Mouse (Mus musculus) intestine, embryonic 15.5 days (tissue): Measurements from ENCODE around the gene Poc1a. TPM values are rescaled to one million over a fixed set of nuclear protein-coding genes. Genes with fewer than 3 reads are reported as not detected.

ENCODE experiments used
- ATAC-seq: fragments of 200-750 bp; cut with Nextera tagmentation; 2 replicates; pipeline ENCODE4 v1.8.0; 2017; ENCODE audit warnings: moderate TSS enrichment, moderate library complexity
- H3K27ac ChIP-seq: fragments of 300-500 bp; sonication (generic); 2 replicates; pipeline ENCODE4 v1.5.1; 2015; ENCODE audit warnings: mild to moderate bottlenecking, inconsistent platforms
- H3K27me3 ChIP-seq: fragments of 300-500 bp; sonication (generic); replicated peaks from 2 replicates; pipeline ENCODE4 v1.6.1; 2015; ENCODE audit warnings: inconsistent platforms
- H3K36me3 ChIP-seq: fragments of 300-500 bp; sonication (generic); 2 replicates; pipeline ENCODE4 v1.6.1; 2015; ENCODE audit warnings: inconsistent platforms
- H3K4me1 ChIP-seq: fragments of 300-500 bp; sonication (generic); replicated peaks from 2 replicates; pipeline ENCODE4 v1.6.1; 2015; ENCODE audit warnings: inconsistent platforms
- H3K4me2 ChIP-seq: fragments of 300-500 bp; sonication (generic); replicated peaks from 2 replicates; pipeline ENCODE4 v1.6.1; 2015; ENCODE audit warnings: mild to moderate bottlenecking, inconsistent platforms
- H3K4me3 ChIP-seq: fragments of 300-500 bp; sonication (generic); replicated peaks from 2 replicates; pipeline ENCODE4 v1.5.1; 2015; ENCODE audit warnings: inconsistent platforms
- H3K9ac ChIP-seq: fragments of 300-500 bp; sonication (generic); 2 replicates; pipeline ENCODE4 v1.6.1; 2015; ENCODE audit warnings: inconsistent platforms
- H3K9me3 ChIP-seq: fragments of 300-500 bp; sonication (generic); 2 replicates; pipeline ENCODE4 v1.6.1; 2016; ENCODE audit warnings: inconsistent platforms
- WGBS: fragments of 180-500 bp; shearing (Covaris S2); methylation state at CpG from one replicate; pipeline ENCODE4 v1.1.7; 2015; 5-methylcytosine and 5-hydroxymethylcytosine counted together
- polyA plus RNA-seq: library from polyadenylated mRNA; unstranded; fragments of >200 nt; fragmentation: Nextera tagmentation; extraction: Ambion mirVana; gene quantifications from 2 replicates; pipeline ENCODE4 v1.2.1, GENCODE M21; 2015

The Poc1a gene
- polyA plus RNA-seq, 1 experiment from 2014 or later: 25.9 TPM

DNA sequence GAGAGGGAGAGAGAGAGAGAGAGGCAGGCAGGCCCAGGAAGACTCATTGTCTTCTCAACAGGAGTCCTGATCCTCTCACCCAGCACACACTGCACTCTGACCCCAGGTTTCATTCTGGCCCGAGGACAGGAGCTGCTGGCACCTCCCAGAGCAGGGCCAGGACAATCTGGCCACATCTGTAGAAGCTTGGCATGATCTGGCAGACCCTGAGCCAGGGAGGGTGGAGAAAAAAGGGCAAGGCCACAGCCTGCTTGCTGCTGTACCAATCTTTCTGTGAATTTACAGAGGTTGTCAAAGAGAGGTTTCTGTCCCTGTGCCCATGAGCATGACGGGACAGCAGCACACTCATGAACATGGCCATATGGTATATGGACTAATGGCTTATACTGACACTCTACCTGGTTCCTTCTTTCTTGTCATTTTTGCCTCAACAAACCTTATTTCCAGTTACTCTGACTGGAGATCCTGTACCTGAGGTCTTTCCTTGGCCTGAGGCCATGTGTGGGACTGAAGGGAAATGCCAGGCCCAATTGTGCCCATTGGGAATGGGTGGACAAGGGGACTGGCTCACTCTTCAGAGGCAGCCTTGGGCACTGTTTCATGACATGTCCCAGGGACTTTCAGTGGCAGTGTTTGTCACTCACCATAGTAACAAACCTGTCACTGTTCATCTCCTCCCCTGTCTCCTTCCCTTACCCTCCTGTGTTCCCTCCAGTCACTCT is 13.8 kb upstream of the Poc1a start:
- no peaks in the 10 kb centered on the region for H3K27me3 ChIP-seq
- H3K9ac ChIP-seq: no peak overlapping the region
- H3K9me3 ChIP-seq: no peaks in the 10 kb centered on the region
- ATAC-seq: no peak
- no peak overlapping the region for H3K27ac ChIP-seq
- peaks cover 23% of the 10 kb centered on the region for H3K4me1 ChIP-seq
- WGBS: 59% methylated on average over 2 of the region's 2 CpGs
- H3K4me3 ChIP-seq: no peak overlapping the region
- H3K36me3 ChIP-seq: no peaks in the 10 kb centered on the region
- no peak overlapping the region for H3K4me2 ChIP-seq

DNA sequence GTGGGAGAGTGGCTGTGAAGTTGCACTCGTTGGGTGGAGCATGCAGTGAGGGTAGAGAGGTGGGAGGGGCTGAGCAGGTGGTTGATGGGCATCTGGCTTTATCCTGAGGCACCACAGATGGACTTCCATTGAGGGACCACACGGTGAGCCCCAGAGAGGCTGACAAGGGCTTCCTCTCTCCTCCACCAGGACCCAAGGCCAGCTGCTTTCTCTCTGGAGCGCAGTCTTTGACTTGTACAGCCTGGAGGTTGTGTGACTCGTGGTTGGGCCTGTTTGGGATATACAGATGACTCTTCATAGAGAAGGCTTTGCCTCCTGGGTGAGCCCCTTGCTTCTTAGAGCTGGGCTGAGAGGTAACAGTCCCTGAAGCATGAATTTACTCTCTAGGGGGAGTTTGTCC is 12.4 kb upstream of the Poc1a start:
- WGBS: 48% methylated on average over 4 of the region's 4 CpGs
- H3K9ac ChIP-seq: no peak overlapping the region
- H3K4me2 ChIP-seq: no peak overlapping the region
- H3K4me3 ChIP-seq: no peak overlapping the region
- peaks cover 23% of the 10 kb centered on the region for H3K4me1 ChIP-seq
- no peaks in the 10 kb centered on the region for H3K27me3 ChIP-seq
- ATAC-seq: peak; percentile 18; the same call in 1 of the 2 replicates
- H3K9me3 ChIP-seq: no peaks in the 10 kb centered on the region
- 0 out of 2 replicates have a peak overlapping the region, but pooled peaks have one; percentile 34 for H3K27ac ChIP-seq
- H3K36me3 ChIP-seq: no peaks in the 10 kb centered on the region

DNA sequence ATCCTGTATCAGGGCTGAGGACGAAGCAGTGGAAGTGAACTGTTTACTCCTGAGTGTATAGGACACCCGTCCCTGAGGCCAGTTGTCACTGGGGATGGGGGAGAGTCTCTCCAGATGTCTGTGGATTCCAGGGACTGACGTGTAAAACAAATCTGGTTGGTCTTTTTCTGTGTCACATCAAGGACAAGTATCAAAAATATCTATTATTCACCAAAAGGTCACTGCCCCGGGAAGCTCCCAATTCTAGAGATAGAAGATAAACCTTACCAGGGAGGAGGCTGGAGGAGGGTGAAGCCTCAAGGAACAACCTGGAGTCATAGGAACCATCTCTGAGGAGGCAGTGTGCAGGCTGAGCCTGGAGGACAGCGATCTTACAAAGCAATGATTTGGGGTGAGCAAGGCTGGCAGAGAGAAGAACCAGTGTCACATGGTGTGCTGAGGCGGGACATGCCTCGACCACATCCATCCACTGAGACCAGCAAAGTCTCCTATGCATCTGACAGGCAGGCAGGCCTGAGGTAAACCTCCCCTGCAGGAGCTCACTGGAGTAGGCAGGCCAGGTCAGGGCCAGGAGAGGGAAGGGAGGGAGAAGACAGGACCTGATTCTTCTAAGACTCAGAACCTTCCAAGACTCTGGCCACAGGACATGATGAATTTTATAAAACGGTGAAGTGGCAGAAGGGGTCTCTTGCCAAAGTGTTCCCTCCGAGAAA is 11.6 kb upstream of the Poc1a start:
- WGBS: 49% methylated on average over 9 of the region's 9 CpGs

DNA sequence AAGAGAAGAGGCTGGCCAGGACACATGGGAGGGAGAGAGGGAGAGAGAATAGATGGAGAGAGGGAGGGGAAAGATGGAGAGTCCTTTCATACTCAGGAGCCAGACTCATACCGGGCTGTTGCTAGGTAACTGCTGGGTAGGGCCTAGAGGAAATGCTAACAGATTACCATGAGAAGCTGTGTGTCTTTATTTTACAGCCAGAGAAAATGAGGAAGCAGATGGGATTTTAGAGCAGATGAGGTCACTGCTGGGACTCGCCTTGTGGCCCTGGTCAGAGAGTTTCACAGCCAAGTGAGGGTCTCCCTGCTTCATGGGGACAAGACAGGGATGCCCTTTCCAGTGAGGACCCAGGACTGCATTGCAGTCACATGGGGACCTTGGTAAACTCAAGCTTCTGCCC is 11.0 kb upstream of the Poc1a start:
- Histone ChIP-seq H3K27ac (peak overlapping the region; percentile 45; the same call in 1 of the 2 replicates), H3K27me3 (no peaks in the 10 kb centered on the region), H3K9me3 (no peaks in the 10 kb centered on the region), H3K9ac (no peak overlapping the region), H3K4me3 (no peak overlapping the region), H3K4me1 (peaks cover 23% of the 10 kb centered on the region), H3K36me3 (no peaks in the 10 kb centered on the region), H3K4me2 (no peak overlapping the region)
- peak; percentile 81 for ATAC-seq
- 27% methylated on average over 2 of the region's 2 CpGs for WGBS

More for the DNA sequence above, 11.6 kb upstream of the Poc1a start:
- peaks cover 23% of the 10 kb centered on the region for H3K4me1 ChIP-seq
- 0 out of 2 replicates have a peak, but pooled peaks have one; percentile 7 for ATAC-seq
- 0 out of 2 replicates have a peak overlapping the region, but pooled peaks have one; percentile 34 for H3K27ac ChIP-seq
- no peaks in the 10 kb centered on the region for H3K36me3 ChIP-seq
- H3K4me2 ChIP-seq: no peak overlapping the region
- no peaks in the 10 kb centered on the region for H3K27me3 ChIP-seq
- no peak overlapping the region for H3K4me3 ChIP-seq
- no peaks in the 10 kb centered on the region for H3K9me3 ChIP-seq
- H3K9ac ChIP-seq: no peak overlapping the region

DNA sequence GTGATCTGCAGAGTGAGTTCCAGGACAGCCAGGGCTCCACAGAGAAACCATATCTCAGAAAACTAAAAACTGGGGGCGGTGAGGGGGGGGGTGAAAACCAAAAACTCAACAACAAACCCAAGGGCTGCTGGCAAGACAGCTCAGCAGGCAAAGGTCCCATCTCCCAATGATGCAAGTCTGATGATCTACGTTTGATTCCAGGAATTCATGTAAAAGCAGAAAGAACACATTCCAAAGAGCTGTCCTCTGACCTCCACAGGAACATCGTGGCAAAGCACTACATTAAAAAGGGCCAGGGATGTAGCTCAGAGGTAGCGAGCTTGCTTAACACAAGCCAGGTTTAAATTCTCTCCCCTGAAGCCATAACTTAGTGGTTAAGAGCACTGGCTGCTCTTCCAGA is 10.2 kb upstream of the Poc1a start:
- Histone ChIP-seq H3K27ac (no peak overlapping the region), H3K4me1 (peaks cover 25% of the 10 kb centered on the region), H3K27me3 (no peaks in the 10 kb centered on the region), H3K4me2 (no peak overlapping the region), H3K36me3 (no peaks in the 10 kb centered on the region), H3K9ac (no peak overlapping the region), H3K9me3 (no peaks in the 10 kb centered on the region), H3K4me3 (no peak overlapping the region)
- WGBS: 59% methylated on average over 4 of the region's 4 CpGs
- no peak for ATAC-seq

DNA sequence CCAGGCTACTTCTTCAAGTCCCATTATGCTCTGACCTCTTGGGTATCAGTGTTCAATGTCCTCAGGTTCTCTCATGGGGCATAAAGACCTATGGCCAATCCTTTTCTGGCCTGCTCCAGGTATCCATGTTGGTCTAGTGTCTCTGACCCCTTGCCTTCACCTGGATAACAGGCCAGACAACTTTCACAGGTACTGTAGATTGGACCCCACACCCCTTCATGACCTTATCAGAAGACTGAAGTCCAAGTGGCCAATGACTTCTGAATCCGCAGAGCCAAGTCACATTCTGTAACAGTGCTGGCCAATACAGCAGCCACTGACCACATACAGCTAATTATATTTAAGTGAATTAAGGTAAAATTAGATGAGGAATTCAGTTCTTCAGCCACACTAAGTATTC is 8.6 kb upstream of the Poc1a start:
- Histone ChIP-seq H3K27ac (no peak overlapping the region), H3K4me2 (no peak overlapping the region), H3K36me3 (no peaks in the 10 kb centered on the region), H3K4me1 (peaks cover 25% of the 10 kb centered on the region), H3K9ac (no peak overlapping the region), H3K27me3 (no peaks in the 10 kb centered on the region), H3K9me3 (no peaks in the 10 kb centered on the region), H3K4me3 (no peak overlapping the region)
- ATAC-seq: no peak
- WGBS: 93% methylated on average over 1 of the region's 1 CpGs

DNA sequence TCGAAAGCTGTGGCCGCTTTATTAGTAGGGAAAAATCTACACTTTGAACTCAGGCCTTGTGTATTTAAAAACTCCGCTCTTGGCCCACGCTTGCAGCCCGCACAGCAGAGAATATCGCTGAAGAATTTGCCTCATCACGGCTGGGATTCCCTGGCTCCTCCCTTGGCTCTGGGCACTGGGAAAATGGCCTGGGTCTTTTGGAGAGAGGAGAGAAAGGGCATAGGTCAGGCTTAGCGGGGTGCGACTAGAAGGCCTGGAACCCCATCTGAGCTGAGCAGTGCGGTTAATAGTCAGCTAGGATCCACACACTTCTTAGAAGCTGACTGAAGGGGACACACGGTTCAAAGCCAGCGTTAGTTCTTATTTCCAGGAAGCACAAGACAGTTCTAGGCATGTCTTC is 7.6 kb upstream of the Poc1a start:
- no peak overlapping the region for H3K4me2 ChIP-seq
- WGBS: 87% methylated on average over 12 of the region's 12 CpGs
- H3K27me3 ChIP-seq: no peaks in the 10 kb centered on the region
- no peak for ATAC-seq
- H3K36me3 ChIP-seq: no peaks in the 10 kb centered on the region
- H3K4me1 ChIP-seq: peaks cover 20% of the 10 kb centered on the region
- no peak overlapping the region for H3K9ac ChIP-seq
- no peak overlapping the region for H3K27ac ChIP-seq
- H3K9me3 ChIP-seq: no peaks in the 10 kb centered on the region
- H3K4me3 ChIP-seq: no peak overlapping the region

DNA sequence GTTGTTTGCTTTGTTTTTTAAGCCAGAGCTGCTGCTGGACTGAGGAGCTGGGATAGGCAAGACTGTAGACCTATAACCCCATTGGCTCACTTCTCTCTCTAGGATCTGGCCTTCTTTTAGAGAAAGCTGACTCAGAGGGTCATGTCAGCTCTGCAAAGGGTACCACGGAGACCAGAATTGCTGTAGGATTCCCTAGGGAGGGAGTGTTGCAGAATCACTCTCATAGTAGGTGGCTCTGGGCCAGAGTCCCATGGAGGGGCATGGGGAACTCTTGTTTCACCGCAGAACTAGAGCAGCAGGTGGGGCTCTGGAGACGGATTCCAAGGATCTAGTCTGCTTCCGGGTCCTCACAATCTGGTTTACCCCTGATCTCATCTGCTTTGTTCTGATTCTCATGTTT is 7.1 kb upstream of the Poc1a start:
- WGBS: 61% methylated on average over 4 of the region's 4 CpGs
- H3K4me1 ChIP-seq: peaks cover 15% of the 10 kb centered on the region
- H3K4me3 ChIP-seq: no peak overlapping the region
- H3K27me3 ChIP-seq: no peaks in the 10 kb centered on the region
- H3K4me2 ChIP-seq: no peak overlapping the region
- H3K27ac ChIP-seq: no peak overlapping the region
- H3K9me3 ChIP-seq: no peaks in the 10 kb centered on the region
- no peaks in the 10 kb centered on the region for H3K36me3 ChIP-seq
- H3K9ac ChIP-seq: no peak overlapping the region
- ATAC-seq: no peak

DNA sequence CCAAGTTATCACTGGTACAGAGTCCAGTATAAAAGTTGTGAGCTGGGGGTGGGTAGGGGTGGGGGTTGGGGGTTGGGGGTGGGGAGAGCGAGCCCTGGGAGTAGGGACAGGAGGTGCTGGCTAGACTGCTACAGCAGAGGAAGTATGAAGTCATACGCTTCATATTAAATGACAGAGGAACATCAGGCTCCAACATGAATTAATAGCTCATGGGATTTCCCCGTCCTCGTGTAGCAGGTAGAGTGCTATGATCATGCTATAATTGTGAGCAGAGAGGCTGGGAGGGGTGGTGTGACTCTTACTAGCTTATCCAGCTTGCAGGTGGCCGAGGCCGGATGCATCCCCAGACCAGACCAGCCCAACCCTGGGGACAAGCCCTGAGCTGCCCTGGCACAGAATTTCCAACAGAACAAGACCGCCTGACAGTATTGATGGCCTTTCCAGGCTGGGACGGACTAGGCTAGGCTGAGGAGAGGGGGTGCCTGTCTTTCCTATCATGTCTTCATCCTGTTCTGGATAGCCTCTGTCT is 6.1 kb upstream of the Poc1a start:
- Histone ChIP-seq H3K27ac (no peak overlapping the region), H3K4me3 (no peak overlapping the region), H3K36me3 (no peaks in the 10 kb centered on the region), H3K9me3 (no peaks in the 10 kb centered on the region), H3K4me2 (no peak overlapping the region), H3K4me1 (peaks cover 7% of the 10 kb centered on the region; the same call in 1 of the 2 replicates), H3K9ac (no peak overlapping the region), H3K27me3 (no peaks in the 10 kb centered on the region)
- WGBS: 83% methylated on average over 8 of the region's 8 CpGs
- no peak for ATAC-seq

DNA sequence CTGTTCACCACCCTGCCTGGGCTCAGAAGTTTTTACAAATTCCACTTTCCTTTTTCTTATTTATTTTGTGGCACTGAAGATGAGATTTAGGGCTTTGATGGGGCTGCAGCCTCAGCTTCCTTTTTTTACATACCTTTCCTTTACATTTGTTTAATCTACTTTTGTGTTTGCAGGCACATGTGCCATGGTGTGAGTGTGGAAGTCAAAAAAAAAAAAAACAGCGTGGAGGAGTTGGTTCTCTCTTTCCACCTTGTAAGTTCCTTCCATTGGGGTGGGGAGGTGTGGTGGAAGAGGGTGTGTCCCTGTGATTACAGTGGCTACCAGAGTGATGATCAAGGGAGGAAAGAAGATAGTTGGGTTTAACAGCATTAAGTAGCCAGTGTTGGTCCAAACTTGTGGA is 5.1 kb upstream of the Poc1a start:
- no peak overlapping the region for H3K4me2 ChIP-seq
- 60% methylated on average over 1 of the region's 1 CpGs for WGBS
- ATAC-seq: no peak

DNA sequence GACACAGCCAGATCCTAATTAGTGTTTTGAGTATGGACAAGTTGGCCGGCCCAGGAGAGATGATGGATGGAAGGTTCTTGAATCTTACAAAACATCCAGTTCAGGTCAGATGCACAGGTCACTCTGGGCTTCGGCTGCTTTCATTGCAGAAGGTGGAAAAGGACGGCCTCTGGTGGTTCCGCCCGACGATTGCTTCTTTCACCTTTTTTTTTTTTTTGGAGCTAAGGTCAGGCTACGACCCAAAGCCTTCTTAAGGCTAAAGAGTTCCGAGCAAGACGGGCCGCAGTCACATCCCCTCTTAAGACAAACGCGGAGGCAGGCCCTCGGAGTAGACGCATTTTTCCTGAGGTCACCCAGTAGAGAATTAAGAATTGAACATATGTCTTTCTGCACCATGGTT is 475 bp upstream of the Poc1a start:
- peak; percentile 58 for ATAC-seq
- Histone ChIP-seq H3K27me3 (no peaks in the 10 kb centered on the region), H3K9ac (peak overlapping the region; percentile 66), H3K4me2 (peak overlapping the region; percentile 88), H3K4me1 (peaks cover 13% of the 10 kb centered on the region), H3K9me3 (no peaks in the 10 kb centered on the region), H3K4me3 (peak overlapping the region; percentile 62), H3K36me3 (peaks cover 5% of the 10 kb centered on the region; the same call in 1 of the 2 replicates), H3K27ac (peak overlapping the region; percentile 74)
- under 1% methylated on average over 14 of the region's 14 CpGs for WGBS

More for the DNA sequence above, 5.1 kb upstream of the Poc1a start:
- Histone ChIP-seq H3K4me1 (peaks cover 5% of the 10 kb centered on the region; the same call in 1 of the 2 replicates), H3K4me3 (no peak overlapping the region), H3K27me3 (no peaks in the 10 kb centered on the region), H3K9ac (no peak overlapping the region), H3K27ac (no peak overlapping the region), H3K36me3 (no peaks in the 10 kb centered on the region), H3K9me3 (no peaks in the 10 kb centered on the region)

DNA sequence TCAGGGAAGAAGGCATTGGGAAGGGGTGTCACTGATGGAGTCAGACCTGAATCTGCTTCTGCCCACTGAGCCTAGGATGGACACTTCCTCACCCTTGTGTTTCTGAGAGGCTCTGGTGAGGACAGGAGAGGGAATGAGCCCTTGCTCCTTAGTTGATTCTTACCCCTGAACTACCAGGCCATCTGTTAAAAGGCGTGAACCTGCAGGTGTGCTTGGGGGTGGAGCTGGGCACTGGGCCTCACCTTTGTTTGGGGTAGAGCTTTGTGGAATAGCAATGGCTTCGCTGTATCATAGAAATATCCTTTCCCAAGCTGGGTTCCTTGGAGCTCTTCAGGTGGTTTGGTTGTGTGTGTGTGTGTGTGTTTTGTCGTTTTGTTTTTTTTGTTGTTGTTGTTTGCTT is 1.2 kb downstream of the Poc1a start:
- Histone ChIP-seq H3K9ac (peak overlapping the region; percentile 66; the same call in 1 of the 2 replicates), H3K27ac (no peak overlapping the region), H3K27me3 (no peaks in the 10 kb centered on the region), H3K36me3 (peaks cover 5% of the 10 kb centered on the region; the same call in 1 of the 2 replicates), H3K4me1 (peaks cover 13% of the 10 kb centered on the region), H3K4me2 (peak overlapping the region; percentile 88), H3K4me3 (peak overlapping the region; percentile 62), H3K9me3 (no peaks in the 10 kb centered on the region)
- ATAC-seq: no peak
- WGBS: 72% methylated on average over 3 of the region's 3 CpGs
